Mouse (Mus musculus) limb, embryonic 11.5 days (tissue): ENCODE results near the gene Clec2i. TPM values are rescaled to one million over a fixed set of nuclear protein-coding genes. Genes with fewer than 3 reads are reported as not detected.
"Not testable (repeated sequence)": the region's sequence is repeated elsewhere in the genome, so short reads cannot be mapped to it uniquely, and the experiment has no call there.

Experiments
- ATAC-seq: fragments of 200-750 bp; cut with Nextera tagmentation; 2 replicates; pipeline ENCODE4 v1.8.0; 2017; ENCODE audit warnings: low read depth; ENCODE audit not compliant: insufficient number of reproducible peaks, low FRiP score, low TSS enrichment
- DNase-seq: peaks from one replicate; pipeline ENCODE4 v3.0.0-alpha.2; 2015; ENCODE audit warnings: low spot score
- H3K27ac ChIP-seq: fragments of 300-500 bp; sonication (generic); replicated peaks from 2 replicates; pipeline ENCODE4 v1.5.1; 2014; ENCODE audit warnings: low read depth, mild to moderate bottlenecking, low read length
- H3K27me3 ChIP-seq: fragments of 300-500 bp; sonication (generic); 2 replicates; pipeline ENCODE4 v1.6.1; 2014; ENCODE audit warnings: mild to moderate bottlenecking, low read length, mixed read lengths; ENCODE audit not compliant: control insufficient read depth, insufficient read depth
- H3K36me3 ChIP-seq: fragments of 300-500 bp; sonication (generic); 2 replicates; pipeline ENCODE4 v1.6.1; 2014; ENCODE audit warnings: mild to moderate bottlenecking, low read length, moderate library complexity, mixed read lengths; ENCODE audit not compliant: control insufficient read depth, insufficient read depth
- H3K4me1 ChIP-seq: fragments of 300-500 bp; sonication (generic); 2 replicates; pipeline ENCODE4 v1.6.1; 2014; ENCODE audit warnings: low read length, mixed read lengths; ENCODE audit not compliant: control insufficient read depth, insufficient read depth
- H3K4me2 ChIP-seq: fragments of 300-500 bp; sonication (generic); 2 replicates; pipeline ENCODE4 v1.6.1; 2014; ENCODE audit warnings: low read depth, mild to moderate bottlenecking, moderate library complexity; ENCODE audit not compliant: severe bottlenecking
- H3K4me3 ChIP-seq: fragments of 300-500 bp; sonication (generic); 2 replicates; pipeline ENCODE4 v1.5.1; 2014; ENCODE audit warnings: low read depth, low read length
- H3K9ac ChIP-seq: fragments of 300-500 bp; sonication (generic); 2 replicates; pipeline ENCODE4 v1.6.1; 2014; ENCODE audit warnings: mild to moderate bottlenecking, low read length
- H3K9me3 ChIP-seq: fragments of 300-500 bp; sonication (generic); 2 replicates; pipeline ENCODE4 v1.6.1; 2016; ENCODE audit warnings: low read length; ENCODE audit not compliant: control insufficient read depth
- WGBS: fragments of 180-500 bp; shearing (Covaris S2); extraction: QIAGEN DNeasy Blood & Tissue Kit; methylation state at CpG from one replicate; pipeline ENCODE4 v1.1.7; 2014; 5-methylcytosine and 5-hydroxymethylcytosine counted together
- polyA plus RNA-seq: library from polyadenylated mRNA; unstranded; fragments of >200 nt; fragmentation: Nextera tagmentation; extraction: Ambion mirVana; gene quantifications from 2 replicates; pipeline ENCODE4 v1.2.1, GENCODE M21; 2014

Gene Clec2i
- polyA plus RNA-seq, 1 experiment from 2014 or later, result not detected

DNA sequence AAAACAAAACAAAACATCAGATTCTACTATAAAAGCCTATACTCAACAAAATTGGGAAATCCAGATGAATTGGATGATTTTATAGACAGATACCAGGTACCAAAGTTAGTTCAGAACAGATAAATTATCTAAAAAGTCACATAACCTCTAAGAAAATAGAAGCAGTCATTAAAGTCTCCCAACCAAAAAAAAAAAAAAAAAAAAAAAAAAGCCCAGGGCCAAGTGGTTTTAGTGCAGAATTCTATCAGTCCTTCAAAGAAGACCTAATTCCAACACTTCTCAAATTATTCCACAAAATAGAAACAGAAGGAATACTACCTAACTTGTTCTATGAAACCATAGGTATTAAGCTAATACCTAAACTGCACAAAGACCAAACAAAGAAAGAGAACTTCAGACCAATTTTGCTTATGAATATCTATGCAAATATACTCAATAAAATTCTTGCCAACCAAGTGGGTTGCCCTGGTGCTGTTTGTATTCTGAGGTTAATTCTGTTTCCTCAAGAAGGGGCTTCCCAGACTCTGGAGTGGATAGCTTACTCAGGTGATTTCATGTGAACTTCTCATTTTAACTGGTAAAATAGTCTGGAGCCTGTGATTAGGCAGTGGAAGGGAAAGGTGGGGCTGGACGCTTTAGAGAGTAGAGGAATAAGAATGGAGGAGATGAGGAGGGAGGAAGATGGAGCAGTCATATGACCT is 15.3 kb upstream of the Clec2i start:
- H3K9ac ChIP-seq, result no peak overlapping the region
- WGBS, result 73% methylated on average over 1 of the region's 1 CpGs
- DNase-seq (no peak), ATAC-seq (no peak)
- no peaks in the 10 kb centered on the region for H3K27me3 ChIP-seq
- no peak overlapping the region for H3K4me2 ChIP-seq
- no peaks in the 10 kb centered on the region for H3K36me3 ChIP-seq
- H3K4me3 ChIP-seq, result no peak overlapping the region
- no peak overlapping the region for H3K27ac ChIP-seq
- H3K4me1 ChIP-seq, result no peaks in the 10 kb centered on the region
- H3K9me3 ChIP-seq, result no peaks in the 10 kb centered on the region

DNA sequence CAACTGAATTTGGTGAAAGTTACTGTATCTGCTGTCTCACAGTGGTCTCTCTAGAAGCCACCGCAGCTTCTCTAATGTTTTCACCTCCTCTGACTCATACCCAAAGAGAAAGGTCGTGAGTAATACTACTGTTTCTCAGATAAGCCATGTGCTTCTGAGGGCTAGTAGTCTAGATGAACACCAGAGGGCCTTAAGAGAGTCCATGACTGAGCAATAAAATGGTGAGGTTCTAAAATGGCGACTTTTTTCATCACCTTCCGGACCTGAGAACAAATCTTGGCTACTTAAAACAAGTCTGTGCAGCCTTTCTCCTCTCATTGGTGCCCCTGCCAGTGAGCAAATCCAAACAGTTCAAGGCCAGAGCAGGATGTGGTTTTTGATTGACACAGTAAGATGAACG is 1.4 kb downstream of the Clec2i start:
- no peak for ATAC-seq
- 82% methylated on average over 5 of the region's 5 CpGs for WGBS
- DNase-seq, result no peak

DNA sequence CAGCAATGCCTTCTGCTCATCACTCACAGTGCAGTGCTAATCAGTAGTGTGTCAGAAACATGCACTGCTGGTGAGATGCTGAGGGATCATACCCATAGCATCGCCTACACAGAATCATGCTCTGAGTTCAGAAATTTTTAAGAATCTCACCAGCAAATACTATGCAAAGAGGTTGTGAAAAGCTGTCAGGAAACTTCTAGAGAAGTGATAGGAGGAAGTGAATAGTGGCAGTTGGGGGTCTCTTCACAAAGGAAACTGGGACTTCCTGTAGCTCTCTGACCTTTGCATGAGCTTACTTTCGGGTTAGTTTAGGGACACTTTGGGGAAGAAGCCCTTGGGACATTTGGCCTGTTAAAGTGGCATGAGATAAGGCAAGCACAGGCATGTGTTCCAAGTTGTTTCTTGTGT is 3.6 kb downstream of the Clec2i start, which contains the start of gene BC035044:
TSS of gene BC035044 (minus strand) at position 179 of the 408 bp plus-strand sequence.
- no peak within 1 kb of the TSS for H3K27ac ChIP-seq
- H3K9me3 ChIP-seq, result no peaks in the 10 kb centered on the region
- no peak within 1 kb of the TSS for H3K9ac ChIP-seq
- H3K27me3 ChIP-seq, result no peaks in the 10 kb centered on the region
- WGBS, result 70% methylated on average over 2 of the region's 2 CpGs
- H3K4me3 ChIP-seq, result no peak within 1 kb of the TSS
- H3K36me3 ChIP-seq, result no peaks in the 10 kb centered on the region
- H3K4me2 ChIP-seq, result no peak within 1 kb of the TSS
- no peaks in the 10 kb centered on the region for H3K4me1 ChIP-seq
- no peak for DNase-seq
- ATAC-seq, result no peak

More for the DNA sequence above, 1.4 kb downstream of the Clec2i start:
- Histone ChIP-seq H3K27me3 (no peaks in the 10 kb centered on the region), H3K4me2 (no peak overlapping the region), H3K4me3 (no peak overlapping the region), H3K36me3 (no peaks in the 10 kb centered on the region), H3K27ac (no peak overlapping the region), H3K4me1 (no peaks in the 10 kb centered on the region), H3K9ac (no peak overlapping the region), H3K9me3 (no peaks in the 10 kb centered on the region)

DNA sequence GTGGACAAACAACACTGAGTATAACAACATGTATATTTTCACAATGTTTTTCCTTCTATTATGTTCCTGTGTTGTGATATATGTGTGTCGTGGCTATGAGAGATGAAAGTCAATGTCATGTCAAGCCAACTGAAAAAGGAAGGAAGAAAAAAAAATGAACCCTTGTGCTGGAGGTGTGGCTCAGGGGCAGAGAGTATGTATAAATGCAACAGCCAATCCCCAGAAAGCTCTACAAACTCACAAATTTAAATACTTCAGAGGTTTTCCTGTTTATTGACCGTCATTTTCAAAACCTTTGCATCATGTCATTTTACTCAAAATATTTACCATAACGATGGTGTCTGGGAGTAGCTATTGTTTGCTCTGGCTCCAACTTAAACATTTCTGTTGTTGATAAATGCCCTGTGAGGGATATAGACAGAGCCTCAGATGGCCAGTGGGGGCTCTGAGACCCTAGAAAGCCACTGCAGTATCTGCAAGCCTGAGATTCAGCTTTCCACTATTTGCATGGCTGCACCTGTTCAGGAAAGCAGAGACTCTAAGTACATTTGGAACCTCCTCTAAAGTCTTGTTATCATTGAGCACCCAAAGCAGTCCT is 8.1 kb downstream of the Clec2i start:
- Histone ChIP-seq H3K27ac (no peak overlapping the region), H3K4me3 (no peak overlapping the region), H3K9me3 (no peaks in the 10 kb centered on the region), H3K27me3 (no peaks in the 10 kb centered on the region), H3K4me1 (no peaks in the 10 kb centered on the region), H3K36me3 (no peaks in the 10 kb centered on the region), H3K9ac (no peak overlapping the region), H3K4me2 (no peak overlapping the region)
- 78% methylated on average over 3 of the region's 3 CpGs for WGBS
- ATAC-seq (no peak), DNase-seq (no peak)

DNA sequence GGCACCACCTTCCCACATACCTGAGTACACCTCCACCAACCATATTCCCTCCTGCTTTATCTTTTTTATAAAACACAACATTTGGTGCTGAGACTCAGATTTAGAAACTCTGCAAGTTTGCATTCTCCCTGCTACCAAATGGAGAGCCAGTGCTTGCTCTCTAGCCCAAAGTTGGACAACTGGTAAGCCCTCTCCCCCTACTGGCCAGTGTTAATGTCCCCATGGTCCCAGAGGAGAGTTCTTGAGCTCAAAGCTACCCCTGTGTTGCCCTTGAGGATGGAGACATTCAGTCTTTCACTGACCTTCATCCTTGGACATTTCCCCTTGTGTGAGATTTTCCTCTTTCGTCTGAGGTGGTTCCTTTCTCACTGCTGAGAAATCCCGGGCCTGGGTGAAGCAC is 12.7 kb downstream of the Clec2i start:
- no peak for ATAC-seq

DNA sequence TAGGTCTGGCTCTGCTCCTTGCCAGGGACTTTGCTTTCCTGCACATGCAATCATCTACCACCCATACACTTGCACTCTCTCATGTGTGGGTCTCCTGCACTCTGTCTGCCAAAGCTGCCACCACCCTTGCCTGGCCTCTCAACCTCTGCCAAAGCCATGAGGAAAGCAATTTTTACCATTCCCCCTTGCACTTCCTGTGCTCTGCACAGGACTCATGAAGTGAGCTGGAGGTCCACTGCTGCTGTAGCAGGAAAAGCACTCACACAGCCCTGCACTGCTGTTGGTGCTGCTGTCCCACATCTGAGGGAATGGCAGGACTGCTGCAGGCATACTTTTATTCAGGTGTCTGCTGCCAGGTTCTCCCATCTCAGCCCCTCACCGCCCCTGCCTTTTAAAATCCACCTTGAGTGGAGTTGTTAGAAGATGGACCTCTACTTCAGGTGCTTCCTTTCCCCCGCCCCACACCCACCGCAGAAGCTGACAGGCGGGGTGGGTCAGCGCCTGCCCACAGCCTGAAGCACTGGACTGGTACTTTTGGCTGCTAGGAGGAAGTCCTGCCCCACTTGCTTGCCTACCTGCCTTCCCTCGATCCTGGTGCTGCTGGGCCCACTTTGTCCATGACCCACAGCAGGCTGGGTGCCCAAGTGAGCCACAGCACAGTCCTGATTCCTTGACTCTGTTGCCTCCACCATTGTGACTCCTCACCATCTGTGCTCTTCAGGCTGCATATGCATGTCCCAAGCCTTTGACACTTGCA is 13.6 kb downstream of the Clec2i start:
- not testable (repeated sequence) for DNase-seq, H3K9ac ChIP-seq, H3K27ac ChIP-seq, H3K4me3 ChIP-seq, H3K27me3 ChIP-seq, H3K4me1 ChIP-seq, H3K4me2 ChIP-seq, H3K9me3 ChIP-seq, H3K36me3 ChIP-seq
- WGBS, result 89% methylated on average over 6 of the region's 6 CpGs
- 0 out of 2 replicates have a peak, but pooled peaks have one; percentile 9 for ATAC-seq

More for the DNA sequence above, 12.7 kb downstream of the Clec2i start:
- DNase-seq, result no peak
- Histone ChIP-seq H3K4me1 (no peaks in the 10 kb centered on the region), H3K4me2 (no peak overlapping the region), H3K9me3 (no peaks in the 10 kb centered on the region), H3K9ac (no peak overlapping the region), H3K4me3 (no peak overlapping the region), H3K27ac (no peak overlapping the region), H3K36me3 (no peaks in the 10 kb centered on the region), H3K27me3 (no peaks in the 10 kb centered on the region)
- WGBS, result 83% methylated on average over 2 of the region's 2 CpGs

DNA sequence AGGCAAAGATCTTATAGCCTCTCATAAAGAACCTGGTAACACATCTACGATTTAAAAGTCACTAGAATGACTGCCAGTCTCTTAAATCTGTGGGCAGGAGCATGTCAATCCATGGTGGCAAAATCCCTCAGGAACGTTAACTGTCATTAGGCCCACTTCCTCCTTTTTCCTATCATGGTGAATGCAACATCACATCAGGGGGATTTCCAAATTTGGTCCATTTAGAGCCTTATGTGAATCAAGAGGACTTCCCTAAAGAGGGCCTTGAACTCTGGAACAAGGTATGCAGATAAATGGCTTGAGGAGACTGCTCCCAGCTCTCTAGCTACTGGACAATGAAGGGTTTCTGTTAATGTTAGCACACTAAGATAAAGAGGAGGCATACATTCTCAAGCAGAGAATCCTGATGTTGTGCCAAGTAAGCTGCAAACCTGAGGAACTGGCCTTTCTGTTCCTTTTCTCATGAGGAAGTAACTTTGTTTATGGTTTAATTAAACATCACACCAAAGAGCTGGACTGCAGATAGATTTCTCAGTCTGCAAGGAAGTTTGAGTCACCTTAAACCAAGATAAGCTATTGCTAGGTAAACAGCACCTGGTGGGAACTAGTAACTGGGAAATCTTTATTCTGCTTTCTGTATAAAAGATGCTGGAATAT is 26.3 kb downstream of the Clec2i start:
- 89% methylated on average over 2 of the region's 2 CpGs for WGBS
- ATAC-seq, result no peak
- H3K9me3 ChIP-seq, result no peaks in the 10 kb centered on the region

DNA sequence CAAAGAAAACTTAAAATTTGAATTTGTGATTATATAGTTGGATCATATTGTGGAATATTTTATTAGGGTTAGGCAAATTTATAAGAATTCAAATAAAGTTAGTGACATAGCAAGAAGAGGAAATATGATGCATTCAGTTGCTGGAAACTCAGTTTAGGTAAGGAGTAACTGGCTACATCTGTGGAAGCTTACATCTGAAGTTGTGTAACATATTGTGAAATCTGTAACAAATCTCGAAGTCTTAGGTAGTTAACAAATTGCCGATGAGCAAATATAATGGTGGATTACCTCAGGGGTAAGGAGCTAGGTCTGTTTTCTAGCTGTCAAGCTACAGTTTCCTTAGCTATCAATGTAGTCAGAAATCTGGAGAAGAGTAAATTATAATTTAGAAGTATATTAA is 29.9 kb downstream of the Clec2i start:
- H3K36me3 ChIP-seq, result no peaks in the 10 kb centered on the region
- H3K4me1 ChIP-seq, result no peaks in the 10 kb centered on the region
- no peak overlapping the region for H3K4me3 ChIP-seq
- H3K27me3 ChIP-seq, result no peaks in the 10 kb centered on the region
- DNase-seq, result no peak
- WGBS, result 81% methylated on average over 2 of the region's 2 CpGs
- no peak overlapping the region for H3K4me2 ChIP-seq
- no peak overlapping the region for H3K27ac ChIP-seq
- H3K9me3 ChIP-seq, result no peaks in the 10 kb centered on the region
- H3K9ac ChIP-seq, result no peak overlapping the region
- ATAC-seq, result no peak

More for the DNA sequence above, 26.3 kb downstream of the Clec2i start:
- Histone ChIP-seq H3K27ac (no peak overlapping the region), H3K4me3 (no peak overlapping the region), H3K9ac (no peak overlapping the region), H3K36me3 (no peaks in the 10 kb centered on the region), H3K4me2 (no peak overlapping the region), H3K4me1 (no peaks in the 10 kb centered on the region), H3K27me3 (no peaks in the 10 kb centered on the region)
- no peak for DNase-seq
